Mouse (Mus musculus) E14TG2a.4 (cell line): ENCODE measurements at regions not wholly inside any gene's neighbourhood (a gene's known extent, or its start where the extent isn't known, plus 50 kb on each side); places are given as distances from the start of the nearest gene placed in this dataset.
"Not testable (repeated sequence)": the region's sequence is repeated elsewhere in the genome, so short reads cannot be mapped to it uniquely, and the experiment has no call there.

Source experiments
- H3K27me3 ChIP-seq: 2 replicates; pipeline ENCODE4 v1.6.1; 2014; ENCODE audit warnings: low read length, control low read depth; ENCODE audit not compliant: insufficient read depth
- H3K36me3 ChIP-seq: 2 replicates; pipeline ENCODE4 v1.6.1; 2014; ENCODE audit warnings: low read length, control low read depth; ENCODE audit not compliant: insufficient read depth
- H3K4me1 ChIP-seq: replicated peaks from 2 replicates; pipeline ENCODE4 v1.6.1; 2014; ENCODE audit warnings: low read depth, low read length, control low read depth
- H3K4me3 ChIP-seq: replicated peaks from 2 replicates; pipeline ENCODE4 v1.5.1; 2014; ENCODE audit warnings: mild to moderate bottlenecking, low read length
- H3K9me3 ChIP-seq: 2 replicates; pipeline ENCODE4 v1.6.1; 2014; ENCODE audit warnings: low read length, control low read depth
- CTCF ChIP-seq: conservative IDR thresholded peaks from 2 replicates; pipeline ENCODE4 v1.5.1; 2014; ENCODE audit warnings: low read length
- NANOG ChIP-seq: IDR thresholded peaks from 2 replicates; pipeline ENCODE4 v1.6.1; 2014; ENCODE audit warnings: borderline replicate concordance, low read length, mixed read lengths
- POU5F1 ChIP-seq: IDR thresholded peaks from 2 replicates; pipeline ENCODE4 v1.6.1; 2014; ENCODE audit warnings: low read length, borderline replicate concordance

GRCm38 (mm10) chr12:109766602-109767001 is 166.5 kb upstream of the Rtl1 start:
- 0 out of 2 replicates have a peak, but pooled peaks cover 13% of the 10 kb centered on the region for H3K27me3 ChIP-seq
- not testable (repeated sequence) for H3K36me3 ChIP-seq, H3K9me3 ChIP-seq, H3K4me1 ChIP-seq, H3K4me3 ChIP-seq
- peak; percentile 56; the same call in 1 of the 2 replicates for TF ChIP-seq NANOG

- Histone ChIP-seq H3K27me3 (peaks cover 12% of the 10 kb centered on the region; the same call in 1 of the 2 replicates), H3K36me3 (no peaks in the 10 kb centered on the region), H3K4me3 (no peak overlapping the region), H3K4me1 (no peaks in the 10 kb centered on the region), H3K9me3 (no peaks in the 10 kb centered on the region)
- no peak for TF ChIP-seq POU5F1
- TF ChIP-seq NANOG: no peak
- TF ChIP-seq CTCF: no peak
Observed at GRCm38 (mm10) chr12:109772543-109772942, 172.4 kb upstream of the Rtl1 start.

- TF ChIP-seq CTCF (no peak), NANOG (no peak), POU5F1 (no peak)
- H3K9me3 ChIP-seq: no peaks in the 10 kb centered on the region
- H3K27me3 ChIP-seq: peaks cover 12% of the 10 kb centered on the region; the same call in 1 of the 2 replicates
- H3K4me1 ChIP-seq: no peaks in the 10 kb centered on the region
- H3K4me3 ChIP-seq: no peak overlapping the region
- no peaks in the 10 kb centered on the region for H3K36me3 ChIP-seq
Observed at GRCm38 (mm10) chr12:109773909-109774313, 173.8 kb upstream of the Rtl1 start.

DNA sequence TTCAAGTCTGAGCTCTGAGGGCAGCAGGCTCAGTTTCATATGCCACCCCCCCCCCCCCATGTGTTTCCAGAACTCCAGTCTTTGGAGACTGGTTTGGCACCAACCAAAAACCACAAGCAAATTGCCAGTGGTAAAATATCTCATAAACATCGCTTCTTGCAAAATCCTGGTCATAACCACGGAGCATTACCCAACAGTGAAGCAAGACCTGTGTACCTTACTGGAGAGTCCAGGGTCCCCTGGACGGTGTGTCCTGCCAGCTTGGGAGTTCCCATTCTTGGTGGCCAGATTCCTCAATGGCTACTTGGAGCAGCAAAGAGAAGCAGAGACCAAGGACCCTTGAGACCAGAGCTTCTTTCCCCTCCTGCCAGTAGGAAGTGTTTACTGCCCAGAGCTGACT is 198.7 kb upstream of the Rtl1 start:
- Histone ChIP-seq H3K4me1 (no peaks in the 10 kb centered on the region), H3K9me3 (no peaks in the 10 kb centered on the region), H3K4me3 (no peak overlapping the region), H3K27me3 (no peaks in the 10 kb centered on the region; the same call in 1 of the 2 replicates), H3K36me3 (no peaks in the 10 kb centered on the region)
- TF ChIP-seq POU5F1: no peak
- TF ChIP-seq NANOG: no peak
- TF ChIP-seq CTCF: no peak

DNA sequence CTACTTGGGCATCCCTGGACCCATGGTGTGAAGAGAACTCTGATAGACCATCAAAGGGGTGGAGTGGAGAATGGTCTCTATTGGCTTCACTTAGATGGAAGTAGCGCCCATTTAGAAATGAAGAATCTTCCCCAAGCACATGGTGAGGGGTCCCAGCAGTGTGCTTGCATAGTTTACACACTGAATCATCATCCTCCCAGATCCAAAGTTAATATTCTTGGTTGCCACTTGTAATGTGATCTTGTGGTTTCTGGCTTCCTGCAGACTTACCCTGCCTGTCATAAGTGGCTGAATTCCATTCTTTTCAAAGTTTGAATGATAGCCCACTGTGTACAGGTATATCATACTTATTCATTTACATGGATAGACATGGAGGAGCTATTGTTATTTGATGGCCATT is 199.3 kb upstream of the Rtl1 start:
- no peaks in the 10 kb centered on the region; the same call in 1 of the 2 replicates for H3K27me3 ChIP-seq
- no peaks in the 10 kb centered on the region for H3K36me3 ChIP-seq
- H3K4me1 ChIP-seq: no peaks in the 10 kb centered on the region
- TF ChIP-seq NANOG: no peak
- TF ChIP-seq POU5F1: no peak
- no peak for TF ChIP-seq CTCF
- H3K9me3 ChIP-seq: no peaks in the 10 kb centered on the region
- H3K4me3 ChIP-seq: no peak overlapping the region

DNA sequence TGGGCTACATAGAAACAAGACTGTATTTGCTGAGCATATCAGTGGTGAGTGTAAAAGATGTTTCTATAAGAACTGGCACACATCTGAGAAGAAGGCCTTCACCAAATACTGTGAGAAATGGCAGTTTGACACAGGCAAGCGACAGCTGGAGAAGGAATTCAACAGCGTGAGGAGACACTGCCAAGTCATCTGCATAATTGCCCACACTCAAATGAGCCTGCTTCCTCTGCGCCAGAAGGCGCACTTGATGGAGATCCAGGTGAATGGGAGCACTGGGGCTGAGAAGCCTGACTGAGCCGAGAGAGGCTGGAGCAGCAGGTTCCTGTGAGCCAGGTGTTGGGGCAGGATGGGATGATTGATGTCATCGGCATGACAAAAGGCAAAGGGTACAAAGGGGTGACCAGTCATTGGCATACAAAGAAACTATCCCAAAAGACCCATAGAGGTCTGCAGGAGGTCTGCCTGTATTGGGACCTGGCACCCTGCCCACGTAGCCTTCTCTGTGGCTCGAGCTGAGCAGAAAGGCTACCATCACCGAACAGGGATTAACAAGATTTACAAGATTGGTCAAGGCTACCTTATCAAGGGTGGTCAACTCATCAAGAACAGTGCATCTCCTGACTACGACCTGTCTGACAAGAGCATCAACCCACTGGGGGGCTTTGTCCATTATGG is 227.2 kb upstream of the Rtl1 start:
- TF ChIP-seq POU5F1: no peak
- no peak for TF ChIP-seq CTCF
- no peak for TF ChIP-seq NANOG
- peaks cover 3% of the 10 kb centered on the region; the same call in 1 of the 2 replicates for H3K27me3 ChIP-seq
- H3K4me3 ChIP-seq: no peak overlapping the region
- peaks cover 60% of the 10 kb centered on the region for H3K9me3 ChIP-seq
- H3K36me3 ChIP-seq: no peaks in the 10 kb centered on the region
- H3K4me1 ChIP-seq: no peaks in the 10 kb centered on the region

- H3K27me3 ChIP-seq: peaks cover 6% of the 10 kb centered on the region
- TF ChIP-seq POU5F1 (no peak), NANOG (no peak), CTCF (no peak)
Observed at GRCm38 (mm10) chr12:109830303-109831020, 230.3 kb upstream of the Rtl1 start.

DNA sequence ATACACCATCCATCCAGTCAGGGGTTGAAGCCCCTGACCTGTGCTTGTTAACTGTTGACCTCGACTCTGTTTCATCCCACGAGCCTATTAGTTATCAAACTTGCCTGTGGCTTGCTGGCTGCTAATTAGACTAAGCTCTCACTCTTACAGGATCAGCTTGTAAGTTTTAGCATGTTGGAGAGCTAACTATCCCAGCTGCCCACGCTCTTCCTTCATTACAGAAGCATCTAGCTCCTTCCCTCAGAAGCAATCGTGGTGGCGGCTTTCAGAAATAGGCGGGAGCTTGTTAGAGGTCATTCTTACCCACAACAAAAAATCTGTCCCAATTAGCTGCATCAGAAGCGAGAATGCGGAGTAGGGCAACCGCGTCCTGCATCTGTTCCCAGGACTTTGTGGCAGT is 232.8 kb upstream of the Rtl1 start:
- peaks cover 18% of the 10 kb centered on the region for H3K27me3 ChIP-seq
- TF ChIP-seq CTCF (no peak), NANOG (no peak), POU5F1 (no peak)
- H3K9me3 ChIP-seq: peaks cover 12% of the 10 kb centered on the region
- H3K36me3 ChIP-seq: no peaks in the 10 kb centered on the region
- H3K4me1 ChIP-seq: no peaks in the 10 kb centered on the region
- no peak overlapping the region for H3K4me3 ChIP-seq

More at GRCm38 (mm10) chr12:109830303-109831020, 230.3 kb upstream of the Rtl1 start:
- H3K4me1 ChIP-seq: no peaks in the 10 kb centered on the region
- H3K36me3 ChIP-seq: no peaks in the 10 kb centered on the region
- H3K9me3 ChIP-seq: peaks cover 30% of the 10 kb centered on the region
- H3K4me3 ChIP-seq: no peak overlapping the region

- H3K36me3 ChIP-seq: no peaks in the 10 kb centered on the region
- peaks cover 5% of the 10 kb centered on the region; the same call in 1 of the 2 replicates for H3K9me3 ChIP-seq
- H3K4me3 ChIP-seq: no peak overlapping the region
- no peaks in the 10 kb centered on the region for H3K4me1 ChIP-seq
- TF ChIP-seq POU5F1: no peak
- TF ChIP-seq NANOG: no peak
- TF ChIP-seq CTCF: no peak
- H3K27me3 ChIP-seq: peaks cover 15% of the 10 kb centered on the region
Observed at GRCm38 (mm10) chr12:109836521-109836920, 236.4 kb upstream of the Rtl1 start.
